Mouse (Mus musculus) A20 (cell line): Measurements from ENCODE around the gene Il1r1.

ENCODE experiments used
- DNase-seq: peaks from one replicate; pipeline ENCODE4 v3.0.0-alpha.2; 2011; ENCODE audit warnings: low read depth, low spot score

Gene Il1r1

DNA sequence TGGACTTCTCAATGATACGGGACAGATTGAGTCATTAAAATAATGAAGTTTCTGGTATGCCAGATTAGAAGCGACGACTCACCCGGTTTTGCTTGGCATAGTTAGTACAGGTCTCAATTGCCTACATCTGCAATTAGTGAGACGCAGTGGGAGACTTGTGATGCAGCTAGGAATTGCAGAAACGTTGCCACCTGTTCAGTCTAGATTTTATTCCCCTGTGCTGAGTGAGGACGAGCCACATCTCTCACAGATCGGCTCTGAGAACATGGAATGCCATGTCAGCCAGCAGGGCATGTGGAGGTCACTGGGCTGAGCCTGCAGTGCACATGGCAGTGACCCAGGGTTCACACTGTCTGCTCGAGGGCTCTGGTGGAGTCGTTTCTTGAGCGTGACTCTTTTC, 137.9 kb downstream of the Il1r1 start:
- DNase-seq = no peak
